Mouse (Mus musculus): ENCODE measurements around the gene Hoxa1. TPM values are rescaled to one million over a fixed set of nuclear protein-coding genes. Genes with fewer than 3 reads are reported as not detected.

Gene Hoxa1
- polyA plus RNA-seq, 1 experiment from 2014 or later, result 0.72 TPM

DNA sequence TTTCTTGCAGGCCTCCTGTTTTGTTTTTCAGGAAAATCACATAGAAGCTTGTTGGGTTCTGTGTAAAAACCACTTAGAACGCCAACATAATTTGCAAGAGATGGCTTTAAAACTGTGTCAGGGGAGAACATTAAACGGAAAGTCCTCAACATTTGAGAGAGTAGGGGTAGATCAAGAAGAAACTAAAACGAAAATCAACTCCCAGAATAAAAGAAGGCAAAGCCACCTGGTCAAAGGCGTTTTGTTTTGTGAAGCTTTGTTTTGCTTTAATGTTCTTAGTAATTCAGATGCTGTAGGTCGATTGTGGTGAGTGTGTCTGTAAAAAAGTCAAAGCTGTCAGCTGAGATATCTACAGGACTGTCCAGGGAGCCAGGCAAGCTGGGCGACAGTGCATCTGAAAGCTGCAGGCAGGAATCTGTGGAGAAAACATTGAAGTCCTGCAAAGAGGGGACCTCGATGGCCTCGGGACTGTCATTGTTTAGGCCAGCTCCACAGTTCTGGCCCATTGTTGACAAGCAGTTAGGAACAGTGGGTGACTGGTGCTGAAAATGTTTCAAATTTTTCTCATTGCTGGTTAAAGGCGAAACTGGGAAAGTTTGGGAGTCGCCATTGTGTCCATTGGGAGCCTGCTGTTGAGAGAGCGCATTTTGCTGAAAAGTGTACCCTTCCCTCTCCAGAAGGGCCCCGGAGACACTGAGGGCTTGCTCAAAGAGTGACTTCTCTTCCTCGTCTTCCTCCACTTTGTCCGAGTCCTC is 4.7 kb upstream of the Hoxa1 start:
- H3K4me3 ChIP-seq (ENCODE audit: low read length), result peak overlapping the region; percentile 52
- peak overlapping the region; percentile 87 for H3K27ac ChIP-seq (ENCODE audit: low read length)
- peak overlapping the region; percentile 69 for H3K4me2 ChIP-seq (ENCODE audit: low read depth, low read length)
- H3K36me3 ChIP-seq (ENCODE audit: control insufficient read depth, insufficient read depth, low read length), result no peaks in the 10 kb centered on the region
- peaks cover 12% of the 10 kb centered on the region for H3K27me3 ChIP-seq (replicated peaks; ENCODE audit: control insufficient read depth, insufficient read depth, low read length)
- WGBS, result 40% methylated on average over 14 of the region's 14 CpGs
- no peak for ATAC-seq
- no peaks in the 10 kb centered on the region for H3K9me3 ChIP-seq (ENCODE audit: control insufficient read depth, low read length)
- peak overlapping the region; percentile 74 for H3K9ac ChIP-seq (ENCODE audit: low read depth, low read length)
- peaks cover 21% of the 10 kb centered on the region for H3K4me1 ChIP-seq (ENCODE audit: control insufficient read depth, insufficient read depth, low read length)

DNA sequence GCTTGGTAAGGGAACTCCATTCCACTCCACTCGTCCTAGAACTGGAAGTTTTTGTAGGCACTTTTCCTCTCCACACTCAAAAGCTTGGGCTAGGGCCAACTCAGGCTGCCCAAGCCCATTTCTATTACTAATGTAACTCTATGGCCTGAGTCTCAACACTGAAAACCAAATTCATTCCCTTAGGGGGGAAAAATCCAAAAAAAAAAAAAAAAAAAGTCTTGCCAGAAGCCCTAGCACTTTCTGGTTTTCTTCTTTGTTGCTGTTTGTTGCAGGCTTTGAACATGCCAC is 3.9 kb upstream of the Hoxa1 start:
- no peaks in the 10 kb centered on the region for H3K36me3 ChIP-seq (ENCODE audit: control insufficient read depth, insufficient read depth, low read length)
- H3K9ac ChIP-seq (ENCODE audit: low read depth, low read length), result peak overlapping the region; percentile 23; the same call in 1 of the 2 replicates
- H3K27ac ChIP-seq (ENCODE audit: low read length), result no peak overlapping the region
- H3K4me2 ChIP-seq (ENCODE audit: low read depth, low read length), result peak overlapping the region; percentile 32; the same call in 1 of the 2 replicates
- peak overlapping the region; percentile 9; the same call in 1 of the 2 replicates for H3K4me3 ChIP-seq (ENCODE audit: low read length)
- peaks cover 23% of the 10 kb centered on the region for H3K4me1 ChIP-seq (ENCODE audit: control insufficient read depth, insufficient read depth, low read length)
- no peaks in the 10 kb centered on the region for H3K9me3 ChIP-seq (ENCODE audit: control insufficient read depth, low read length)
- H3K27me3 ChIP-seq (replicated peaks; ENCODE audit: control insufficient read depth, insufficient read depth, low read length), result peaks cover 14% of the 10 kb centered on the region
- WGBS, result 51% methylated on average over 1 of the region's 1 CpGs
- no peak for ATAC-seq

DNA sequence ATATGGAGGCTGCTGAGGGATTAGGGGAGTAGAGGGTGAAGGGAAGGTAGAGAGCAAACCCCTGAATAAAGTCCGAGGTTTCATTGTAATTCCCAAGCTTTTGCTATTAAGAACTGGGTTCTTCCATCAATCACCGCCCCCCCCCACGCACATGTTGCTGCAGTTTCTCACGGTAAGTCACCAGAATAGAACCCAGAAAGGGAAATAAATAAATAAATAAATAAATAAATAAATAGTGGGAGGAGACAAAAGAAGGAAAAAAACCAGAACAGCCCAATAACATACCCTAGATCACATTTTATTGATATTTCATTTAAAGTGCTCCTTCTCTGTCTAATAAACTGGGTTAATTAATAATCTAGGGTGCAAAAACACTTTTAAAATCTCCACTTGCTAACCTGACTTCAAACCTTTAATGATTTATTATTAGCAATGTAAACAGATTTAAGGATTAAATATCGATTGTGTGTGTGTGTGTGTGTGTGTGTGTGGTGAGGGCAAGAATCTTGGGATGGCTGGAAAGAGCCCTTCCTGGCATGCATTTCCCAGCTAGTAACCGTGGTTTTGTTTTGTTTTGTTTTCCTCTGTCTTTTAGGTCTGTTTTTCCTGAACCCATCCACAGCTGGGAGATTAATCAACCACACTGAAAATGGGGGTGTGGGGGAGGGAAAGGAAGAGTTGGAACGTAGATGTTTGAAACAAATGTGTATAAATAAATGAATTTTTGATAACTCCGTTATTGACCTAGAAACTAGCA is 3.4 kb upstream of the Hoxa1 start:
- Histone ChIP-seq H3K27ac (ENCODE audit: low read length) (peak overlapping the region; percentile 93), H3K36me3 (ENCODE audit: control insufficient read depth, insufficient read depth, low read length) (no peaks in the 10 kb centered on the region), H3K27me3 (replicated peaks; ENCODE audit: control insufficient read depth, insufficient read depth, low read length) (peaks cover 20% of the 10 kb centered on the region), H3K9me3 (ENCODE audit: control insufficient read depth, low read length) (no peaks in the 10 kb centered on the region), H3K9ac (ENCODE audit: low read depth, low read length) (peak overlapping the region; percentile 69), H3K4me1 (ENCODE audit: control insufficient read depth, insufficient read depth, low read length) (peaks cover 23% of the 10 kb centered on the region), H3K4me3 (ENCODE audit: low read length) (peak overlapping the region; percentile 79), H3K4me2 (ENCODE audit: low read depth, low read length) (peak overlapping the region; percentile 93)
- ATAC-seq, result no peak
- 25% methylated on average over 8 of the region's 8 CpGs for WGBS

DNA sequence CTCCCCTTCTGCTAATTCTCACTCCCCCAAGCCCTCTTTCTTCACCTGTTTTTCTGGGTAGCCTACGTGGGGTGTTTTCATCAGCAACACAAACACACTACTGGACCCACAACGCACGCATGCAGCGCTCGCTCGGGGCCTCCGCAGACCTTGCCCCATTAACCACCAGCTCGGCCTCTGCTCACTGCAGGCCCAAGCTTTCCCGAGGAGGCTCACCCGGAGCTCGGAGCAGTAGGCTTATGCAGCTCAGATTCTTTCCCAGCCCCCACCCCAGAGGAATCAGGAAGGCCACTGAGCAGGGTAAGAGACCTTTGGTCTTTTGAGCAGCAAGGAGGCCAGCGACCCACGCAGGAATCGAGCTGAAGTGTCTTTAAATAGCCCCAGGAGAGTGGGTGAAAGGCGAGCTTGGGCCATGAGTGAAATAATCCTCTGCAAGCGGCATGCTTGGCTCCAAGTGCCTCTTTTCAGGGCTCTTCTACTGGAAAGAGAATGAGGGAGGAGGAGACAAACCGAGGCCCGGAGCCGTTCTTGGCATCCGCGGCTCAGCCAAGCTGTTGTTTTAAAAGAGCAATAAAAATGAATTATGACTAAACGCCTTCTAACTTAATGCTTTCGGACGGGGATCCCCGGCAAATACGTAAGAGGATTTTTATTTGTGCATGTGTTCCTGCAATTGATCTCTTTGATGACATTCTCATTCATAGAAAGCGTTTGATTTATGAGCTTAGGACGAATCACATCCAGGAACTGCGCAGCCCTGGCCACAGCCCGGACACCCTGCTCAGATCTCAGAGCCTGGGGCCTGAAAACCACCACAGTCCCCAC is 2.6 kb upstream of the Hoxa1 start:
- H3K9ac ChIP-seq (ENCODE audit: low read depth, low read length), result peak overlapping the region; percentile 69
- no peaks in the 10 kb centered on the region for H3K9me3 ChIP-seq (ENCODE audit: control insufficient read depth, low read length)
- H3K4me2 ChIP-seq (ENCODE audit: low read depth, low read length), result peak overlapping the region; percentile 93
- peaks cover 23% of the 10 kb centered on the region for H3K4me1 ChIP-seq (ENCODE audit: control insufficient read depth, insufficient read depth, low read length)
- H3K4me3 ChIP-seq (ENCODE audit: low read length), result peak overlapping the region; percentile 79
- peak; percentile 38 for ATAC-seq
- WGBS, result 4% methylated on average over 30 of the region's 30 CpGs
- peaks cover 24% of the 10 kb centered on the region for H3K27me3 ChIP-seq (replicated peaks; ENCODE audit: control insufficient read depth, insufficient read depth, low read length)
- H3K36me3 ChIP-seq (ENCODE audit: control insufficient read depth, insufficient read depth, low read length), result no peaks in the 10 kb centered on the region
- H3K27ac ChIP-seq (ENCODE audit: low read length), result peak overlapping the region; percentile 93

DNA sequence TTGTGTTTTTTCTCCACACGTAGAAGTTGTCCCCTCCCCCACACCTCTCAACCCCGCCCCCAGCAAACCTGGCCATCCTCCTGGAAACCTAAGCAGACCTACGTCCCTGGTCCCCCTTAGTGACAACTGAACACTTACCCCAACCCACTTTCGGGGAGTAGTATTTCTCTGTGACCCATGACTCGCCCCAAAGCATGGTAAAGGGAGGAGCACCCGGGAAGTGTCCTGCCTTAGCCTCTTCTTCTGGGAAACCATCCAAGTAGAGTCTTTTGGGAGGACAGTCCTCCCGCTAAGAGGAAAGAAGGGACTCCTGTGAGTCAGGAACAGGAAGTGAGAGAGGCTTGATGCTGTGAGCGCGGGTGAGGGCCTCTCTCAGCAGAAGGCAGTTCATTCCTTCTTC is 1.9 kb upstream of the Hoxa1 start:
- H3K9me3 ChIP-seq (ENCODE audit: control insufficient read depth, low read length), result no peaks in the 10 kb centered on the region
- ATAC-seq, result peak; percentile 12; the same call in 1 of the 2 replicates
- H3K4me1 ChIP-seq (ENCODE audit: control insufficient read depth, insufficient read depth, low read length), result peaks cover 23% of the 10 kb centered on the region
- peak overlapping the region; percentile 69 for H3K9ac ChIP-seq (ENCODE audit: low read depth, low read length)
- WGBS, result 25% methylated on average over 8 of the region's 9 CpGs
- H3K4me2 ChIP-seq (ENCODE audit: low read depth, low read length), result peak overlapping the region; percentile 93
- H3K36me3 ChIP-seq (ENCODE audit: control insufficient read depth, insufficient read depth, low read length), result no peaks in the 10 kb centered on the region
- peak overlapping the region; percentile 79 for H3K4me3 ChIP-seq (ENCODE audit: low read length)
- H3K27ac ChIP-seq (ENCODE audit: low read length), result peak overlapping the region; percentile 93
- H3K27me3 ChIP-seq (replicated peaks; ENCODE audit: control insufficient read depth, insufficient read depth, low read length), result peaks cover 24% of the 10 kb centered on the region

DNA sequence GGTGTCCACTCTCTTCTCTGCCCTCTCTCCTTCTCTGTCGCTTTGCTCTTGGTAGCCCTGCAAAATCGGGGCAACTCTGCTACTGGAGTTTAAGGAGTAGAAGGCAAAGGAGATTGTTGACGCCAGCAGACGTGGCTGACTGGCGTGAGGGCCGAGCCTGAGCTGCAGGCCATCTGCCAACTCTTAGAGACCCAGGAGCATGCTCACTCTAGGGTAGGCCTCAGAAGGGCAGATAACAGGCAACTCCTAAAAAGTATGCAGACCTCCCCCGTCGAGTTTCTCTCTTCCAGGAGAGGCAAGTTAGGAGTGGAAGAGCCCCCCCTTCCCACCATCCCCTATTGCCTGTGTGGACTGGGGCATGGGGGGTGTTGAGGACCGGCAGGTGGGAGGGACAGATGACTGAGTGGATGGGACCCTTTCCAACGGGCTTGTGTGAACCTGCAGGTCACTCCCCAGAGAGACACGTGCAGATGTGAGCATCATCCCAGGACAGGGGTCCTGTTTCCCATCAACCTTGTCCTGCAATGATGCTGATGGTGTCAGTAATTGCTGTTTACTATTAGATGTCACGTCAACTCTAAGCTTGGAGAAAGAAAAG is 1.1 kb upstream of the Hoxa1 start:
- Histone ChIP-seq H3K36me3 (ENCODE audit: control insufficient read depth, insufficient read depth, low read length) (no peaks in the 10 kb centered on the region), H3K9me3 (ENCODE audit: control insufficient read depth, low read length) (no peaks in the 10 kb centered on the region), H3K4me3 (ENCODE audit: low read length) (peak overlapping the region; percentile 79), H3K27me3 (replicated peaks; ENCODE audit: control insufficient read depth, insufficient read depth, low read length) (peaks cover 21% of the 10 kb centered on the region), H3K9ac (ENCODE audit: low read depth, low read length) (peak overlapping the region; percentile 80), H3K4me2 (ENCODE audit: low read depth, low read length) (peak overlapping the region; percentile 93), H3K4me1 (ENCODE audit: control insufficient read depth, insufficient read depth, low read length) (peaks cover 23% of the 10 kb centered on the region), H3K27ac (ENCODE audit: low read length) (peak overlapping the region; percentile 93)
- 17% methylated on average over 12 of the region's 12 CpGs for WGBS
- peak; percentile 26 for ATAC-seq

DNA sequence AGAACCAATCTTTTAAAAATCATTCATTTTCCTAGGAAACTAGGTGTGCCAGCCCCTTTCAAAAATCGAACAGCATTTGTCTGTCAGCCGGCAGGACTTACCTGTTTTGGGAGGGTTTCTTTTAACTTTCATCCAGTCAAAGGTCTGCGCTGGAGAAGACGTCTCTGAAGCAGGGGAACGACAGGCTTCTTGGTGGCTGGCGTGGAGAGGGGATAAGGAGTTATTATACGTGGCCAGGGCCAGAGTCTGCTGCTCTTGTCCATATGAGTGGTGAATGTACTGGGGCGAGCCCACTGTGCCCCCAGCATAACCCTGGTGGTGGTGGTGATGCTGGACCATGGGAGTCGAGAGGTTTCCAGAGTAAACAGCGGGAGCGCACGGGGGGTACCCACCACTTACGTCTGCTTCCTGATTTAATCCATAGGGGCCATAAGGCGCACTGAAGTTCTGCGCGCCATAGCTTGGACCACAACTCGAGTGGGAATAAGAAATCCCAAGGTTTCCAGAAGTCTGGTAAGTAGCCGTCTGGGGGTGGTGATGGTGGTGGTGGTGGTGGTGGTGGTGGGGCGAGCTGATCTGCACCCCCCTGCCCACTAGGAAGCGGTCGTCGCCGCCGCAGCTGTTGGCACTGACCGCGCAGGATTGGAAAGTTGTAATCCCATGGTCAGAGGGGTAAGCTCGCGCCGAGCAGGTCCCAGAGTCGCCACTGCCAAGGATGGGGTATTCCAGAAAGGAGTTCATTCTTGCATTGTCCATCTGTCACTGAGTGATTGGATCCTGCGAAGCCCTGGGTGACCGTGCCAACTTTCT is 446 bp downstream of the Hoxa1 start:
- Histone ChIP-seq H3K36me3 (ENCODE audit: control insufficient read depth, insufficient read depth, low read length) (no peaks in the 10 kb centered on the region), H3K27me3 (replicated peaks; ENCODE audit: control insufficient read depth, insufficient read depth, low read length) (peaks cover 25% of the 10 kb centered on the region), H3K4me1 (ENCODE audit: control insufficient read depth, insufficient read depth, low read length) (peaks cover 23% of the 10 kb centered on the region), H3K9me3 (ENCODE audit: control insufficient read depth, low read length) (no peaks in the 10 kb centered on the region), H3K27ac (ENCODE audit: low read length) (no peak overlapping the region), H3K9ac (ENCODE audit: low read depth, low read length) (peak overlapping the region; percentile 80), H3K4me3 (ENCODE audit: low read length) (peak overlapping the region; percentile 79), H3K4me2 (ENCODE audit: low read depth, low read length) (peak overlapping the region; percentile 93)
- 3% methylated on average over 32 of the region's 32 CpGs for WGBS
- ATAC-seq, result peak; percentile 32

DNA sequence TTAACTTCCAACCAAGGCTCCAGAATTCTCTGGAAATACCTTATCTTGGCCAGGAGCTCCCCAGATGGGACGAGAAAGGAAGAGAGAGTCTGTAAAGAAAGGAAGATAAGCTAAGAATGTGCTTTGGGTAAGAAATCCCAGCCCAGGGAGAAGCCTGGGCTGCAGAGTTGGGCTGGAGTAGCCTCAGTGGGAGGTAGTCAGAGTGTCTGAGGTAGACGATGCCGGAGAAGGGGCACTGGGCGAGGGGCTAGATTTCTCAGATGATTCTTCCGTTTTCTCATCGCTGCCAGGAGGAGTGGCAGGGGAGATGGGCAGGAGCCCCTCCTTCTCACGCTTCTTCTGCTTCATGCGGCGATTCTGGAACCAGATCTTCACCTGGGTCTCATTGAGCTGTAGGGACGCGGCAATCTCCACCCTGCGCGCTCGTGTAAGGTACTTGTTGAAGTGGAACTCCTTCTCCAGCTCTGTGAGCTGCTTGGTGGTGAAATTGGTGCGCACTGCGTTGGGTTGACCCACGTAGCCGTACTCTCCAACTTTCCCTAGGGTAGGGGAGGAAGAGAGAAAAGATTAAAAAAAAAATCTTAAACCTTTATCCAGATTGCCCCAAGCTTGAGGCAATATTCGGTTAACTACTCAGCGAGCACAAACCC is 1.4 kb downstream of the Hoxa1 start:
- Histone ChIP-seq H3K4me1 (ENCODE audit: control insufficient read depth, insufficient read depth, low read length) (peaks cover 23% of the 10 kb centered on the region), H3K4me2 (ENCODE audit: low read depth, low read length) (peak overlapping the region; percentile 13; the same call in 1 of the 2 replicates), H3K27ac (ENCODE audit: low read length) (no peak overlapping the region), H3K9me3 (ENCODE audit: control insufficient read depth, low read length) (no peaks in the 10 kb centered on the region), H3K27me3 (replicated peaks; ENCODE audit: control insufficient read depth, insufficient read depth, low read length) (peaks cover 30% of the 10 kb centered on the region), H3K9ac (ENCODE audit: low read depth, low read length) (no peak overlapping the region), H3K36me3 (ENCODE audit: control insufficient read depth, insufficient read depth, low read length) (no peaks in the 10 kb centered on the region), H3K4me3 (ENCODE audit: low read length) (no peak overlapping the region)
- no peak for ATAC-seq
- 24% methylated on average over 20 of the region's 20 CpGs for WGBS
